Mouse (Mus musculus) embryo, embryonic 10.5 days (tissue): ENCODE data around the gene Nfatc2.

Experiments
- DNase-seq: peaks from one replicate; pipeline ENCODE4 v3.0.0-alpha.2; 2015; ENCODE audit warnings: low spot score

Gene Nfatc2

DNA sequence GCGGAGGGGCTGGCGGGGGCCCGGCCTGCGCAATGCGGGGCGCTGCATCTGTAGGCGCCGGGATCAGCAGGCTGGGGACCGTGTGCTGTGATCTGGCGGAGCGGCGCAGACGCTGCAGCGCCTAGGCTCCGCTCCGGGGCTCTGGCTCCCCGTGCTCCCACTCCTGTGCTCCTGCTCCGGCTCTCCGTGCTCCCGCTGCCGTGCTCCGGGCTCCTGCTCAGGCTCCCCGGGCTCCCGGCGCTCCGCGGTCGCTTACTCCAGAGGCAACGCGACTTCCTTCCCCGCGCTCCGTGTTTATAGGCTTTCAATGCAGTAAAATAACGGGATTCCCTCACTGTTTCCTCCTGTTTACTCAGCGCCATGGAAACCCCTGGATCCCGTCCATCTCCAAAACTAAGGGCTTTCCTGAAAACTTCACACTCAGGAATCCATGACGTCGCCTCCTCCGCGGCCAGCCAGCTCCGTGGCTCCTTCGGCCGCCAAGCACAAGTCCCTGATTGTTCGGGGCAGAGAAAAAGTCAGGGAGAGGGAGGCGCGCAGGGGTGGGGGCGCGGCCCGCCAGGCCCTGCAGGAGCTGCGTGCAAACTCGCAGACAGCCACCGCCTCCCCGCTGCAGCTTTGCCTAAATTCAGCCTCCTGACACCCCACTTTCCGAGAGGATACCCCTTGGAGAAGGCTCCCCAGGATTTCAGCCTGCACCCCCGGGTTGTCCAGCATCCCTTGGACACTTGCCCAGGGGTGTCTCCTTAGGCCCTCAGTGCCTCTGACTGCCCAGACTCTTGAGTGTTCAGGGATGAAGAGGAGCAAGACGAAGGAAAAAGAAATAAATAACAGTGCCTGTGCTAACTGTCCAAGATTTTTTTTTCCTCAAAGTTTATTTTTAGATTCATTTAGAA lies at the start of gene Nfatc2:
TSS of gene Nfatc2 (minus strand) at position 167 of the 896 bp plus-strand sequence.
- DNase-seq, result peak; percentile 82

DNA sequence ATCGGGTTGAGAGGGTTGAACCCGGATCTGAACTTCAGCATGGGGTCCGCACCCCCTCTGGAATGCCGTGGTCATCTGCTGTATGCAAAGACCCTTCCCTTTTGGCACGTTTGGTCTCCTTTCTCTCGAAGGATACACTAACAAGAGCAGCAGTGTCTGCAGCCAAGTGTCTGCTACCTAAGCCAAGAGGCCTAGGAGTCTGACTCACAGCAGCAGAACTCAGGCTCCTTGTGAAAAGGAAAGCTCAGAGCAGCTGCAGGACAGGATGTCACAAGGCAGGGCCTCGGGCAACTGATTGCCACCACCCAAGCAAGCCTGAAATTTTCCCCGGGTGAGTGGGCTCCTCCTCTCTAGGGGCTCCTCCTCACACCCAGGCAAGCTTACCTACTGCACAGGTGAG lies 46.7 kb upstream of the Nfatc2 start:
- no peak for DNase-seq

DNA sequence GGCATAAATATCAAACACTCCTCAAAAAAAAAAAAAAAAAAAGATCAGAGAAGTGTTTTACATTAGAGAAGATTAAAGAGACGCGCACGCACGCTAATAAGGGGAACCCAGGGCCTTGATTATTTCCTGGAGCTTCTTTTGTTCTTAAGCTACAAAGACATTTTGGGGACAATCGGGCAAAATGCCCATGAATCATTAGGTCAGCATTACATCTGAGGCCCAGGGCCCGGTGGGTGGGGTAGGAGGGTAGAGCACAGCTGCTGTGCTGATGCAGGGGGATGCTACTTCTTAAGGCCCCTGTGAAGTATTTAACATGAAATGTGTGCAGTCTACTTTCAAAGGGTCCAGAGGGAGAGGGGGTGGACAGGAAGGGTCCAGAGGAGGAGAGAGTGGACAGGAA lies 43.4 kb upstream of the Nfatc2 start:
- DNase-seq, result no peak

DNA sequence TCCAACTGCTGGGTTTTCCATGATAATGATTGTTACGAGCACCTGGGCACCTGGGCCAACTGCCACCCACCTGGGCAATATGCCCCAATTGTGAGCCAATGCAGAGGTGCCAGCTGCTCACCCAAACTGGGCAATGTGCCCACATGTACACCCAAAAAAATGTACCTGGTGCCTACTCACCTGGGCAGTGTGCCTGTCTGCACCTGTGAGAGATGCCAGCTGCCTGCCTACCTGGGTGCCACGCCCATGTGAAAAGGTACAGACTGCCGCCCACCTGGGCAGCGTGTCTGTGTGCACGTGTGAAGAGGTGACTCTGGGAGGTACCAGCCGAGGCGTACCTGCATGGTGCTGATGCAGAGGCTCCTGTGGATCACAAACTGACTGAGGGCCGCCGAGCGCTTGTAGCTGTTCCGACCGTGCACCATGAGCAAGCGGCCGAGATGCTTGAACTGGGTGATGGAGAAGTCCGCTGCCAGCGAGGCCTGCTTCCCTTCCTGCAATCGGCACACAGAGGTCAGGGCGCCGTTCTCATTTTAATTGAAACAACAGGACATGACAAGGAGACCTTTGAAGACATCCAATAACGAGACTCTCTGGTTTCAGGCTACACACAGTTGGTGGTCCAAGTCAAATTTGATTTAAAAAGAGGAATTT lies 42.2 kb upstream of the Nfatc2 start:
- peak; percentile 30 for DNase-seq

DNA sequence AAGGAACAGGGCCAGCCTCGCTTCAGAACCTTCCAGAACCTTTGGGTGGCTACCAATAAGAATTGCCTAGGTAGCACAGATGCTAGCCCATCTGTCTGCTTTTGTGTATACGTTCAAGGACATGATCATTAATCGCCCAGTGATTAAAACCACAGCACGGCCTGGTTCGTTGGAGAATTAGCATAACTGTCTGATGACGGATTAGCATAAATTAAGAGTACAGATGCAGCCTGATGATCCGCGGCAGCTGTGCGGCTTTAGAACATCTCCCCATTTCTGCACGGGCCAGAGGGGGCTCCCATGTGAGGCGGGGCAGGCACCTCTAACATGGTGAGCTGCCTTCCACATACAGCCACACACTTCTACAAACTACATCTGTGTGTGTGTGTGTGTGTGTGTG lies 40.7 kb upstream of the Nfatc2 start:
- DNase-seq, result no peak

DNA sequence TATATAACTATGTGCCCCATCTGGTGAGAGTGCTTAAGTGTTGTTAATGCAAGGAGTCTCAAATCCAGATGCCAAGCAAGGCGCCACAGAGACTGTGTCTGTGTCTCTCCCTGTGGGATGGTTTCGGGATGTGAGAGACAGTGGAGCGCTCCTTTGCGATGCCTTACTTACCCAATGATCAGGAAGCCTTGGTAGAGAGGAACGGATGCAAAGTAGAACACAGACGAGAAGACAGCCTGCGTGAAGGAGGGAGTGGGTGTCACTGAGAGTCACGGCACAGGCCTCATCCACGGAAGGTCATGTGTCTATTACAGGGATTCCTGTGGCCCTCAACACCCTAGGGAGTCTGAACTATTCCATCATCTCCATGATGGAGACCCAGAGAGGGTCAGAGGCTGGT lies 39.0 kb upstream of the Nfatc2 start:
- DNase-seq, result no peak

DNA sequence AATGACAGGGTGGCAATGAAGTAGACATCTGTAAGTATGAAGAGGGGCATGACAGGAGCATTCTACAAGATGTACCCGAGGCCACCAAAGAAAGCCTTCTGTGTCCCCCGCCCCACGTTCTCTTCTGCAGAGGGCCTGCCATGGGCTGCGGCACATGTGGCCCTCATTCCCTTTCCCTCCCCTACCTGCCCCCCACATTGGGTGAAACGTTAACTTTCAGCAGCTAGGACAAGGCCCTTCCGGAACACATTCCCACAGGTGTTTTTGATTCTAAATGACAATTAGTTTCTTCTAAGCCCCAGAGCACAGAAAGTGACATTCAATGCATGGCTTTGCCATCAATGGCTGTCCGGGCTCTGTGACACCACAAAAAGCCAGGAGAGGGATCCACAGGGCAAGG lies 33.4 kb upstream of the Nfatc2 start:
- no peak for DNase-seq

DNA sequence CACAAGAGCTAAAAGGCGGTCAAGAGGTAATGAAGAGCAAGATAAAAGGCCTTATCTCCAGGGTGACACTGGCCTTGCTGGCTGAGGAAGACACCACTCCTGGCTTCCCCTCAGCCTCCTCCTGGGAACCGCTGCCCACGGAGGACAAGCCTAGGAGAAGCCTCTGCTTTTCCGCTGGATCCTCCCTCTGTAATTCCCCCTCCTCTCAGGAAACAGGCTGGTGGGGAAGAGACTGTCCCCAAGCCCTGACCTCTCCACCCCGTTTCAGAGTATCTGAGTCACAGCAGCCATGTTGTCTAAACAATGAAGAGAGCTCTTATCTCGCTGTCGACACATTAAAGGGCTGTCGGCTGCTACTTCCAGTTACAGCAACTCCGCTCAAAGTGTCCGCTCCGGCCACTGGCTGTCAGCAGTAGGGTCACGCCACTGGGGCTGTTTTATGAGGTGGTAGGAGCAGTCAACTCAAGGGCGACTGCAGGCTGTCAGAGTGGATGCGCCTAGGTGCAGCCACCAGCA lies 31.9 kb upstream of the Nfatc2 start:
- peak; percentile 60 for DNase-seq

DNA sequence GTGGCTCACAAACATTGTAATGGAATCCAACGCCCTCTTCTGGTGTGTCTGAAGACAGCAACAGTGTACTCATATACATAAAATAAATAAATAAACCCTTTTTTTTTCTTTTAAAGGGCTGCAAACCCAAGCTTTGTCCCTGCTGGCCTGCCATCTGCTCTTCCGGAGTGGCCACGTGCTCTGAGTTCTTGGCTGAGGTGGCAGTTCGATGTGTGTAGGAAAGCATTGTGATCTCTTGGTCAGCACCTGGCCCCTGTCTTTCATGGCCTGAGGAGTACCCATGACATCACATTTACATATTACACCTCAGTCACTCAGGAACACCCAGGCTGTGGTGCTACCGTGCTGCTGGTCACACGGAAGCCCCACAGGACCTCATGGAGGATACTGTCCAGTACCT lies 31.1 kb upstream of the Nfatc2 start:
- DNase-seq, result no peak

DNA sequence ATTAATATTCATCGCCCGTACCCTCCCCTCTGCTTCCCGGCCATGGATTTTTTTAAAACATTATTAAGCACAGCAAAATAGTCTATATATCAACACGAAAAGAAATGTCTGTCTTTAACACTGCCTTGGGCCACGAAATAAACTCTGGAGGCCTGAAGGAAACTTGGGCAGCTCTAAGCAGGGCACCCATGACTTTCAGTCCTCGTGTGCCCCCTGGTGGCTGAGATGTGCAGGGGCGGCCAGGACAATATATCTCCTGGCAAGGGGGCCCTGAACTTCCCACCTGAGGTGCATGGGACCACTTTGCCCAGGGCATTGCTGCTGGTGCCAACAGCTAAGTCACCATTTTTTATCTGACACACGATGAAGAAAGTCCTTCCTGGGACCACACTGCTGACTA lies 27.3 kb upstream of the Nfatc2 start:
- peak; percentile 89 for DNase-seq

DNA sequence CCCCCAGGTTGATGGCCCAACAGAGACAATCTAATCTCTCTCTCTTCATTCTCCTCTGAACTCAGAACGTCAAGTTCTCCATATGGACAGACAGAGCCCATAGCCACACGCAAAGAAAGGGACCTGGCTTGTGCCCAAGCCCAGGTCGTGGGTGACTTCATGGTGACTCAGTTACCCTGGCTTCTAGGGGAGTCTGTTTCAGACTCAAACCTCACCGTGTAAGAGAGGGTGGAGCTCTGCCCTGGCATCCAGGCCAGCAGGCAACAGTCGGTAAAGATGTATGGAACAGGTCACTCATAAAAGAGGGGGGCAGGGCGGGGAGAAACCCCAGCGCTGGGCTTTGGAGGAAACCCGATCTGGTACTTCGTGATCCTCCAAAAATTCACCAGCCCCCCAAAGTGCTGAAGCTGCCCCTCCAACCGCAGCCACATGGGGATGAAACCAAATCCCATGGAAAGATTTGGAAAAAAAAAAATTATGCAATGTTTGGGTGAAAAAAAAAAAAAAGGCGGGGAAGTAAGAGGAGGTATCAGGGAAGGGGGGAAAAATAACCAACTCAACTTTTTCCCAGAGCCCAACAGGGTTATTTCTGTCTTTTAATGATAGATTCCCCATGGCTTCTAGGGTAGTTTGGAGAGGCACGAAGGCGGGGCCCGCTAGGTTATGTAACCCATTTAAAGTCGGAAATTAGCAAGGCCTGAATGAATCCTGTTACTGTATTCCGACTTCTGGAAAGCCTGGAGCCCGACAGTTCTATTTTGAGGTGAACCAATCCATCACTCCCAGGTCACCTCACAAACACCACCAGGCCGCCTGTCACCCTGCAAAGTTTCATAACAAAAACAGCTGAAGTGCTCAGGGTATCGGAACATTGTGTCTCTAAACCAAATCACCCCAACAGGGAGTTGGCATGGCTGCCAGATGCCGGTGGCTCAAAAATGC lies 26.6 kb upstream of the Nfatc2 start:
- no peak for DNase-seq

DNA sequence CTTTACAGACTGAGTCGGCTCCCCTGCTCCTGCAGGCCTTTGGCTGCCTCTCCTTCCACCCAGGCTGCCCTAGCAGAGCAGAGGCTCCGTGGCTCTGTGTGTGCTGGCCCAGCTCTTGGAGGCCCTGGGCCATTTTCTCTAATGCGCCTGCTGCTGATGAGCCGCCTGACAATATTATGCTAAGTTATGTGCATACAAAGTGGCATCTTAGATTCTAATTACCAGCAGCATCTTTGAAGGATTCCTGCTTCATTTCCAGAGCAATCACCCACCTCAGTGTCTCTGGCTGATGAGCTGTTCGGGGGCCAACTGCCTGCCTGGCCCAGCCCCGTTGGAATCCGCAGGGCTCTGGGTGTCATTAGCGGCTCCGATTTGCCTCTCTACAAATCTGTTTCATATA lies 24.9 kb upstream of the Nfatc2 start:
- no peak for DNase-seq

DNA sequence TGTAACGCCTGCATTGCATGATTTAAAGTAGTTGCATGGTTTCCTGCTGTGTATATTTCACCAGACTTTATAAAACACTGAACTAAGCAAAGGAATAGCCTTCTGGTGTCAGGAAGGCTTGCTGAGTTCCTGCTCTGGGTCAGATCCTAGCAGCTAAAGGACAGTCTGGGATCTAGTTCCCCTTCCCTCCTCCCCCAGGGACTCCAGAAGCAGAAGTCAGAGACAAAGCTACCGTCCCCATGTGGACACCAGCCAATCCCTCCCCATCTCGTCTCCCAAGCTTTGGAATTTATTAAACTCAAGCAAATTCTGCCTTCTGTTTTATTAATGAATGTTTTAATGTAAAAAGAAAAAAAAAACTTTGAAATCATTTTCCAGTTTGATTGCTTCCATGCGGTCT lies 23.6 kb upstream of the Nfatc2 start:
- no peak for DNase-seq

DNA sequence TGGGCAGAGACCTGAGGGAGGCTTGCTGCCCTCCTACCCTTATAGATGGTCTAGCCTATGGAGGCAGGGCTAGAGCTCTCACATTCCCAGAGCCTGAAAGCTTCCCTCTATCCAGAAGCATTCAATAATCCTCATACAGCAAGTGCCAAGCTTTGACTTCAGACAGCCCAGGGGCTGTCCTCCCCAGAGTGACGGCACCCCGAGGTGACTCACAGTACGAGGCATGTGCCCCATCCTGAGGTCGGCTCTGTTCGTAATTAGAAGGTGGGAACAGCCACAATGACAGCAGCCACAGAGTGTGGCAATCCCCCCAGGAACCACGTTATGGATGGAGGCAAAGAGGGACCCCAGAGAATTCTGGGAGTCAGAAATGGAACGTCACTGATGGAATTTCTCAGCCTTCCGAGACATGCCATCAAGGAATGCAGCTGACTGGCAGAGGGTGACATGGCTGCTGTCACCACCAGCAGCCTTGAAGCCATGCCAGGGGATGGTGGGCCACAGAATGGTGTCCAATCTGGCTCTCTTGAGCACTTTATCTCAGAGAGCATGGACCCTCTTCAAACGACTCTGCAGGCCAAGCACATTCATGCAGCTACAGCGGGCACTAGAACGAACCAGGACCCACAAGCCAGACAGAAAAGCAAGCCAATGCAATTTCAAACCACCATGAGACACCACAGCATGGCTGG lies 19.8 kb upstream of the Nfatc2 start:
- DNase-seq, result no peak

DNA sequence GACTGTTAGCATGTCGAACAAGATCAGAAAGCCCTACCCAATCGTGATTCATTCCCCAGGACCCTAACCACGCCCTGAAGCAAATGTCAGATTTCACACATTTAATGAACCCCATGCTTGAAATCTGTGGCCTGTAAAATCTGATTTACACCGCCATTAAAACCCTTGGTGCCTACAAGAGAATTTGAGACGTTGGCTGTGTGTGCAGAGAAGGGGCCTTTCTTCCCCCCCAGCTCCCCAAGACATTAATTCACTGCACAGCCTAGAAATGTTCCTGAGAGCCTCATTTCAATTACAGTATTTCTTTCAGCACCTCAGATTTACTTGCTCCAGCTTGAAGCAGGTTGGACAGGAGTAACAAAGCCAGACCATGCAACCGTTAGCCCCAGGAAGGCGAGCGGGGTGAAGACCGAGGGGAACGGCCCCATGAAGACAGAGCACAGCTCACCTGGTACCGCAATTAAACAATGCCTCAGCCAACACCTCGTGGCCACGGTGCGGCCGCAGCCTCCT lies 16.8 kb upstream of the Nfatc2 start:
- DNase-seq, result no peak

DNA sequence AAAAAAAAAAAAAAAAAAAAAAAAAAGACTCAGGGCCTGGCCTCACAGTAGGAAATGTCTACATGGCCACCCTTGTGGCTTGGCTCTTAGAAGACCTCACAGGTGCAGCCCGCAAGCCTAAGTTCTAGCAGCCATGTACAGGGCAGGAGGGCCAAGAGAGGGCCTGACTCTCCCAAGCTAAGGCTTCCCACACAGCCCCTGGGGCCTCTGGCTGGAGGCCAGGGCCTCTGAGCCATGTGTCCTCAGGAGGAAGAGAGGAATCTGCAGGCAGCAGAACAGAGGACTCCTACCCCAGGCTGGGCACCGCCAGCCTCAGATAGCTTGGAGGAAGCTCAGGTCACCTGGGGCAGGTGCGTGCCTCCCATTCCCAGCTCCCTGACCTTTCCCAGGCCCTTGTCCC lies 13.7 kb upstream of the Nfatc2 start:
- no peak for DNase-seq

DNA sequence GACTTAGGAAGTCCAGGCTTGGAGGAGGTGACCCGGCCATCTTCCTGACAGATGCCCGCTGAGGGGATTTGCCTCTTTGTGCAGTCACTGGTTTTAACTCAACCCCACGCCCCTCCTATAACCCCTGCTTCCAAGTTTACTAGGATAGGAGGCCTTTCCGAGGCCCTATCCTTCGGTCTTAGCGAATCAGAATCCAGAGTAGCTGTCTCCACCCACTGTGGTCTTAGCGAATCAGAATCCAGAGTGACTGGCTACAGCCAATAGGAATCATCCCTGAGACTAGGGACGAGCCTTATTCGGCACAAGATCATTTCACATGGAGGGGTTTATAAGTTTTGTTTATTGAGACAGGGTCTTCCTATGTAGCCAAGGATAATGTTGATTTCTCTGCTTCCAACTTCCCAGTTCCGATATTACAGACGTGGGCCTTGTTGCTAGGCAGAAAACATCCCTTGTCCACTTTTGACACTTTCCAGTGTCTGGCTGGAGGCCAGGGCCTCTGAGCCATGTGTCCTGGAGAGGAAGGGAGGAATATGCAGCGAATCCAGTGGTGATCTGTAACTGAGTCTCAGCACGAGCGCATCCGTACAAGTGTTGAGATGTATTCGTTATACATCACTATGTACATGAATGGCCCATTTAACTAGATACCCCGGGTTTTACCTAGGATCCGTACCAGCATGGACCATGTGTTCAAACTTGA lies 12.9 kb upstream of the Nfatc2 start:
- DNase-seq, result peak; percentile 54

DNA sequence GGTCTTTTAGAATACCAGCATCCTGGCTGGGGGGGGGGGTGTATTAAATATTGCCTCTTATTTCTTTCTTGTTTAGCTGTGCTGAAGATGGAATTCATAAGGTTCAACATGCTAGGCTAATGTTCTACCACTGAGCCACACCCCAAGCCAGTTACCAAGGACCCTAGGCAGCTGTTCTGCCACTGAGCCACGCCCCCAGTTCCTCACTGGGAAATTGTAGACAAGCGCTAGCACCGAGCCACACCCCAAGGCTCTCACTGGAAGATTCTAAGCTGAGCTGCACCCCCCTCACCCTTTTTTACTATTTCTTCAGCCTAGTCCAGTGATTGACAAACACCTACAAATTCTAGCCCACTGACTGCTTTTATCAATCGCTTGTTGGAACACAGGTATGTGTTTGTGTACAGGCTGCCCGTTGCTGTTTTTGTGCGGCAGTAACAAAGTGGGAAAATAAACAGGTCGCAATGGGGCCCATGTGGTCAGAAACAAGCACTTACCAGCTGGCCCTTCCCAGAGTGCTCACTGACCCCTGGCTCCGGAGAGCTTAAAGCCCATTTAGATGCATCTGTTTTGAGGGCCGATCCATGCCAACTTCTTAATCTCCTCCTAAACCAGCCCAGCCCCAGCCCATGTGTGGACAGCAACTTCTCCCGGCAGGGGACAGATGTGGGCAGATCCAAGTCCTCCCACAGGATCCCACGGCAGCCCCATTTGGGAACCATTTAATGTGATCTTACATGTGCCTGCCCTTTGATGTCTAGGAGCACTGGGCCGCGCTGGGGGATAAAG lies 11.8 kb upstream of the Nfatc2 start:
- no peak for DNase-seq

DNA sequence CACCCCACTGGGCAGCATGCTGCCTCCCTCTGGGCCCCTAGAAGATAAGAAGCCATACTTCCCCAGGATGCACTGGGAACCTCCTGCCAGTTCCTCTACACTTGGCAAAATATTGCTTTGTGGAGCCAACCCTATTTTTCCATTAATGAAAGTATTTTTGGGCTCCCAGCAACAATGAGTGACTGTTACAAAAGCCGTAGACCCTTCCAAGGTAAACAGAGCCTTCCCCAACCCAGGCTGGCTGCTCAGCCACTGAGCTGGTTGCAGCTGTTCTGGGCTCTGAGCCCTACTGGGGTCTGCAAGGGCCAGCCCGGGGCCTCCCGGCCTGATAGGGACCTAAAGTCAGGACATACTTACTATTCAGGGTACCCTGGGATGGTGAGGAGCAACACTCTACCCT lies 9.5 kb upstream of the Nfatc2 start:
- no peak for DNase-seq

DNA sequence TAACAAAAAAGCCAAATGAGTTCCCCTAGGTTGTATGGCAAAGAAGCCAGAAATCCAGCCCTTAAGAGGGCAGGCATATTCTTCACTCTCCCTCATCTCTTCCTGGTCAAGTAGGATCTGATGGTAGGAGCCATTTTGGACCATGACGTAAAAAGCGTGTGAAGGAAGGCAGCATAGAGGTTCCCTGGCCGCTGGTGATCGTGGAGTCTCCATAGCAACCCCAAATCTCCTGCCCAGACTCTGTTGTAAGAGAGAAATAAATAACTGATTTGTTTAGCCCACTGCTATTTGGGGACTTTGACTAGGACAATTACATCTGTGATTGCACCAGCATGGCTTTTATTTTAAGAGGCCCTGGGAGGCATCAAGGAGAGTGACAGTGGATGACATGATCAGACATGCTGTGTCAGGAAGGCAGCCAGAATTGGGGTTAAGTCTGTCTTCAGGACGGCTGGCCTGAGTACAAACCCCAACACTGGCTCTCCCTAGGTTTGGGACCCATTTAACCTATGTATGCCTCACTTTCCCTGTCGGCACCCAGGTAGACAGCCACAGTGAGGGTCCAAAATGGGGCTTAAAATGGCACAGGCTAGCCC lies 8.3 kb upstream of the Nfatc2 start:
- DNase-seq, result no peak
